Mouse (Mus musculus) myocyte (in vitro differentiated cells): ENCODE measurements at regions not wholly inside any gene's neighbourhood (a gene's known extent, or its start where the extent isn't known, plus 50 kb on each side); places are given as distances from the start of the nearest gene placed in this dataset.

Experiments used
- H3K27me3 ChIP-seq: one replicate; pipeline ENCODE4 v1.6.1; 2011; ENCODE audit not compliant: control insufficient read depth, insufficient read depth, insufficient read length
- H3K36me3 ChIP-seq: one replicate; pipeline ENCODE4 v1.6.1; 2011; ENCODE audit not compliant: control insufficient read depth, insufficient read depth
- H3K4me2 ChIP-seq: one replicate; pipeline ENCODE4 v1.6.1; 2011; ENCODE audit warnings: low read depth, control low read depth
- H3K4me3 ChIP-seq: one replicate; pipeline ENCODE4 v1.5.1; 2011; ENCODE audit warnings: mild to moderate bottlenecking, control low read depth, moderate library complexity
- H3K79me2 ChIP-seq: one replicate; pipeline ENCODE4 v1.6.1; 2011; ENCODE audit not compliant: control insufficient read depth, insufficient read depth
- H3ac ChIP-seq: one replicate; pipeline ENCODE4 v1.6.1; 2011; ENCODE audit not compliant: control insufficient read depth, insufficient read length
- CEBPB ChIP-seq: IDR thresholded peaks from 2 replicates; pipeline ENCODE4 v1.6.1; 2011; ENCODE audit warnings: mild to moderate bottlenecking, moderate library complexity; ENCODE audit not compliant: poor library complexity, insufficient read depth, severe bottlenecking
- E2F4 ChIP-seq: IDR thresholded peaks from one replicate; pipeline ENCODE4 v1.6.1; 2011; ENCODE audit warnings: mild to moderate bottlenecking, control low read depth, moderate library complexity; ENCODE audit not compliant: insufficient read depth
- MAX ChIP-seq: IDR thresholded peaks from one replicate; pipeline ENCODE4 v1.6.1; 2011; ENCODE audit warnings: low read depth, mild to moderate bottlenecking, control low read depth
- MYOD1 ChIP-seq, 3 experiments: IDR thresholded peaks; one replicate each; pipeline ENCODE4 v1.6.1; 2011; ENCODE audit warnings: control low read depth in 2 of 3, low read depth in 2 of 3, mild to moderate bottlenecking in 2 of 3, moderate library complexity in 1 of 3; ENCODE audit not compliant: insufficient read length in 2 of 3, control insufficient read depth in 1 of 3
- MYOG ChIP-seq, 3 experiments: IDR thresholded peaks; one replicate each; pipeline ENCODE4 v1.6.1; 2011; ENCODE audit warnings: control low read depth in 2 of 3, low read depth in 2 of 3, mild to moderate bottlenecking in 2 of 3; ENCODE audit not compliant: insufficient read length in 2 of 3, control insufficient read depth in 1 of 3, insufficient read depth in 1 of 3
- POLR2A ChIP-seq: IDR thresholded peaks from one replicate; pipeline ENCODE4 v1.6.1; 2011; ENCODE audit warnings: low read depth, mild to moderate bottlenecking, control low read depth, moderate library complexity; ENCODE audit not compliant: insufficient read length
- POLR2AphosphoS2 ChIP-seq: IDR thresholded peaks from one replicate; pipeline ENCODE4 v1.6.1; 2011; ENCODE audit warnings: low read depth, control low read depth; ENCODE audit not compliant: insufficient read length
- REST ChIP-seq: IDR thresholded peaks from one replicate; pipeline ENCODE4 v1.6.1; 2011; ENCODE audit warnings: mild to moderate bottlenecking, control low read depth, moderate library complexity; ENCODE audit not compliant: insufficient read depth, insufficient read length
- SRF ChIP-seq: IDR thresholded peaks from one replicate; pipeline ENCODE4 v1.6.1; 2011; ENCODE audit warnings: low read depth; ENCODE audit not compliant: control insufficient read depth, insufficient read length
- TCF12 ChIP-seq: IDR thresholded peaks from one replicate; pipeline ENCODE4 v1.6.1; 2011; ENCODE audit warnings: mild to moderate bottlenecking, control low read depth; ENCODE audit not compliant: poor library complexity, insufficient read depth, severe bottlenecking
- TCF3 ChIP-seq: IDR thresholded peaks from one replicate; pipeline ENCODE4 v1.6.1; 2011; ENCODE audit warnings: low read depth, control low read depth; ENCODE audit not compliant: insufficient read length
- USF1 ChIP-seq: IDR thresholded peaks from one replicate; pipeline ENCODE4 v1.6.1; 2011; ENCODE audit warnings: low read depth, mild to moderate bottlenecking, control low read depth, moderate library complexity

DNA sequence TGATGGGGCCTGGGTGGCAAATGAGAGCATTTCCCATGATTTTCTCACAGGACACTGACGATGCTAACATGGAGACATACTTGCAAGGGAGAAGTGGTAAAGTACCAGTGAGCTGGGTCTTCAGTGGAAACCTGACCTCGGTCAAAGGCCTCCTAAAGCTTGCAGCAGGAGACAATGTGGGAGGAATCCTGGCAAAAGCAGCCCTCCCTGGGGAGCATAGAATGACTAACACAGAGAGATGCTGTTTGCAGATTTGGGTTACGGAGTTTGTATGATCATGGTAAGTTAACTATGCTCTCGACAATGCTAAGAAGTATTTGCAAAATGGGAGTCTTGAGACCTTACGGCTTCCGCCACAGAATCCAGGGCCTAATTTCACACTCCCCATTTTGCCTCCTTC, 208.9 kb downstream of the Tle3 start:
- Histone ChIP-seq H3K79me2 (no peaks in the 10 kb centered on the region), H3K4me2 (no peak overlapping the region), H3K36me3 (no peaks in the 10 kb centered on the region), H3K4me3 (no peak overlapping the region), H3K27me3 (no peaks in the 10 kb centered on the region), H3ac (no peak overlapping the region)
- TF ChIP-seq MAX, result no peak
- no peak for TF ChIP-seq TCF12
- TF ChIP-seq MYOG (IDR thresholded peaks at IDR 0.05; ENCODE audit: control insufficient read depth in 1 of 3, insufficient read depth in 1 of 3, insufficient read length in 2 of 3, low read depth in 2 of 3), result no peak
- no peak for TF ChIP-seq POLR2A
- no peak for TF ChIP-seq TCF3
- no peak for TF ChIP-seq SRF
- TF ChIP-seq USF1, result no peak
- TF ChIP-seq POLR2AphosphoS2, result no peak
- TF ChIP-seq REST, result no peak
- TF ChIP-seq CEBPB, result no peak

DNA sequence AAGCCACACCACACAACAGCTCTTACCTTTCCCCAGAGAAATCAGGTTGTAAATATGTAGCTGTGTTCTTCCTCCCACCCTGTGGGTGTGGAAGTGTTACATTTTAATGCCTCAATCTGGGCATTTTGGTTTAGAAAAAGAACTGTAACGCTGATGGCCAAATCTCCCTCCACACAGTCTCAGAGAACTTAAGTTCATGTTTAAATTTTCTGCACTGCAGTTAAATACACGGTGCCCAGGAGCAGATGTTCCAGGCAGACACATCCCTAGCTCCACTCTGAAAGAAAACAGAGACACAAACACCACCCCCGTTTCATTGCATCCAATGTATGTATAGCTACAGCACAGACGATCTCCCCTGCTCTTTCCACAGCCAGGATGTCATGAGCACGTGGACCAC, 206.1 kb downstream of the Tle3 start:
- Histone ChIP-seq H3K27me3 (no peaks in the 10 kb centered on the region), H3K79me2 (no peaks in the 10 kb centered on the region), H3K4me3 (no peak overlapping the region), H3ac (no peak overlapping the region), H3K4me2 (no peak overlapping the region), H3K36me3 (no peaks in the 10 kb centered on the region)
- no peak for TF ChIP-seq POLR2A
- TF ChIP-seq TCF12, result no peak
- no peak for TF ChIP-seq CEBPB
- TF ChIP-seq MYOD1 (IDR thresholded peaks at IDR 0.05; ENCODE audit: control insufficient read depth in 1 of 3, insufficient read length in 2 of 3, low read depth in 2 of 3), result no peak
- TF ChIP-seq MYOG (IDR thresholded peaks at IDR 0.05; ENCODE audit: control insufficient read depth in 1 of 3, insufficient read depth in 1 of 3, insufficient read length in 2 of 3, low read depth in 2 of 3), result no peak
- TF ChIP-seq REST, result no peak
- no peak for TF ChIP-seq E2F4
- TF ChIP-seq TCF3, result no peak
- TF ChIP-seq SRF, result no peak
- TF ChIP-seq MAX, result no peak
- no peak for TF ChIP-seq USF1
- no peak for TF ChIP-seq POLR2AphosphoS2

DNA sequence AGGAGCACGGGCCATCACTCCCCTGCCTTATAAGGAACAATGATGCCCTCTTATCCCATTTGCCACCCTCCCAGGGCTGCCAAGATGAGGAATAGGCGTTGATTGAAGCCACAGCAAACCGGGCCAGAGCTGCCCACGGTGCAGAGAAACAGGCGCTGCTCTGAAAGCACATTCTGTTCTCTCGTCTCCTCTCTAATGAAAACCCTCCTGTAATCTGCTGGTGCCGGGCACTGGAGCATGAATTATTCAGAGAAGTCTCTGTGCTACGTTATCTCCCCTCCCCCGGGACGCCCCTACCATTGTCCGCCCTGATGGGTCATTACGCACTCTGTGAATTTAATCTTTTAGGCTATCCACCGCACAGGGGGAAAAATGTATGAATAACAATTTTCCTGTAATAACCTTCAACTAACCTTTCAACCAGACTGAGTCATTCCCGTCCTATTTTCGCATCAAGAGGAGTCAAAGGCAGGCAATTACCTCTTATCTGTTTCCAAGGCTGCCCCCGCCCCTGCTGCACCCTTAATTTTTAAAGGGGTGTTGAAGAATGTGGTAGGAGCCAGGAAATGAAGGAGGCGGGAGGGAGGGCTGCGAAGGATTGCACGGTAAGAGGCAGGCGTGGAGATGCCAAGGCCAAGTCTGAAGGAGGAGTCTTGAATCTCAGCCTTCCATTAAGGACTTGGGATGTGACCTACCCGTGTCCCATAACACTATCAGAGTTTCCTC, 201.6 kb downstream of the Tle3 start:
- Histone ChIP-seq H3K79me2 (no peaks in the 10 kb centered on the region), H3K4me2 (no peak overlapping the region), H3K4me3 (no peak overlapping the region), H3K36me3 (no peaks in the 10 kb centered on the region), H3ac (no peak overlapping the region), H3K27me3 (no peaks in the 10 kb centered on the region)
- no peak for TF ChIP-seq E2F4
- no peak for TF ChIP-seq CEBPB
- no peak for TF ChIP-seq POLR2AphosphoS2
- no peak for TF ChIP-seq SRF
- TF ChIP-seq MYOD1 (IDR thresholded peaks at IDR 0.05; ENCODE audit: control insufficient read depth in 1 of 3, insufficient read length in 2 of 3, low read depth in 2 of 3), result no peak
- no peak for TF ChIP-seq POLR2A
- no peak for TF ChIP-seq TCF3
- no peak for TF ChIP-seq TCF12
- no peak for TF ChIP-seq REST
- TF ChIP-seq USF1, result no peak
- TF ChIP-seq MAX, result no peak
- TF ChIP-seq MYOG (IDR thresholded peaks at IDR 0.05; ENCODE audit: control insufficient read depth in 1 of 3, insufficient read depth in 1 of 3, insufficient read length in 2 of 3, low read depth in 2 of 3), result no peak

DNA sequence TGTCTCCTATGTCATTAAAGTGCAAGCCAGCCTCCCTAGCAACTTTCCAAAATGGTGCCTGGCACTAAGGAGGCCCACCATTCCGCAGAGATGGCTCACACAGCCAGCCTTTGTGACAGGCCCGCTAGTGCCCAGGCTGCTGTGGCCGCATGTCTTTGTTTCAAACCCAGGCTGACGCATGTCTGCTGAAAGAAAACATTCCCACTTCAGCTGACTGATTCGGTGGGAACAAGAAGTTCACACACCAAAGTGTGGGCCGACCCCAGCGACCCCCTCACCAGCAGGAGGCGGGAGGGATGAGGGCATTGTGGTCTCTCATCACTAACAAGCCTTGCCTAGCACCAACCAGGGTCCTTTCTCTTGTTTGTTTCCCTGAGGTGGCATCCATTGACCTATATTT, 190.9 kb downstream of the Tle3 start:
- TF ChIP-seq POLR2AphosphoS2 (no peak), MYOD1 (IDR thresholded peaks at IDR 0.05; ENCODE audit: control insufficient read depth in 1 of 3, insufficient read length in 2 of 3, low read depth in 2 of 3) (no peak), MYOG (IDR thresholded peaks at IDR 0.05; ENCODE audit: control insufficient read depth in 1 of 3, insufficient read depth in 1 of 3, insufficient read length in 2 of 3, low read depth in 2 of 3) (no peak), REST (no peak), TCF3 (no peak), USF1 (no peak), E2F4 (no peak)
- Histone ChIP-seq H3K79me2 (no peaks in the 10 kb centered on the region), H3ac (no peak overlapping the region), H3K4me3 (no peak overlapping the region), H3K4me2 (no peak overlapping the region), H3K36me3 (no peaks in the 10 kb centered on the region), H3K27me3 (no peaks in the 10 kb centered on the region)

DNA sequence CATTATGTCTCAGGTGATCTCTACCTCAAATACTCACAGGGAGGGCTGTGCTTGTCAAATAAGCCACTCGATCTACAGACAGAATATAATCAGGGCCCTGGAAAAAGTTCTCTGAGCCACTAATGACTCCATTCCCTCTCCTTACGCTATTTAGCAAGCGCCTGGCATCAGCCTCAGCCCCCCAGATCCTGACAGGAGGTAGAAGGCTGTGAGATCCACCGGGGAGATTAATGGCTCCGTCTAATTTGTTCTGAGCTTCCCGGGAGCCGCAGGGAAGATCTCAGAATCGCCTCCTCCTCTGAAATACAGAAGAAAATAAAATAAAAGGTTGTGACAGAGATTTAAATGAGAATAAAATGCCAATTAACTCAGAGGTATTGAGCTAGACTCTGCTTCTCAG, 189.4 kb downstream of the Tle3 start:
- Histone ChIP-seq H3K4me3 (no peak overlapping the region), H3K36me3 (no peaks in the 10 kb centered on the region), H3ac (no peak overlapping the region), H3K79me2 (no peaks in the 10 kb centered on the region), H3K27me3 (no peaks in the 10 kb centered on the region), H3K4me2 (no peak overlapping the region)
- TF ChIP-seq TCF12 (no peak), MYOG (IDR thresholded peaks at IDR 0.05; ENCODE audit: control insufficient read depth in 1 of 3, insufficient read depth in 1 of 3, insufficient read length in 2 of 3, low read depth in 2 of 3) (no peak), MAX (no peak), USF1 (no peak), MYOD1 (IDR thresholded peaks at IDR 0.05; ENCODE audit: control insufficient read depth in 1 of 3, insufficient read length in 2 of 3, low read depth in 2 of 3) (no peak), TCF3 (no peak), REST (no peak), E2F4 (no peak), POLR2A (no peak), CEBPB (no peak), SRF (no peak), POLR2AphosphoS2 (no peak)
